Mouse (Mus musculus): ENCODE results near the gene Prim2. TPM values are rescaled to one million over a fixed set of nuclear protein-coding genes. Genes with fewer than 3 reads are reported as not detected.

The Prim2 gene
- total RNA-seq, 2 experiments from 2014 or later = 5.6 to 6.0 TPM

GRCm38 (mm10) chr1:33458950-33459349 lies 210.6 kb downstream of the Prim2 start:
- intact Hi-C loops (cut with DNase I) = no loop called here

GRCm38 (mm10) chr1:33454251-33454650 lies 215.3 kb downstream of the Prim2 start:
- DNase-seq (ENCODE audit: low spot score in 2 of 2) = no peak
- intact Hi-C loops (cut with DNase I) = no loop called here

More at GRCm38 (mm10) chr1:33458950-33459349, 210.6 kb downstream of the Prim2 start:
- DNase-seq (ENCODE audit: low spot score in 2 of 2) = no peak

GRCm38 (mm10) chr1:33453299-33453698 lies 216.3 kb downstream of the Prim2 start:
- intact Hi-C loops (cut with DNase I) = no loop called here
- DNase-seq (ENCODE audit: low spot score in 2 of 2) = no peak

GRCm38 (mm10) chr1:33447179-33447578 lies 222.4 kb downstream of the Prim2 start:
- intact Hi-C loops (cut with DNase I) = no loop called here
- no peak for DNase-seq (ENCODE audit: low spot score in 2 of 2)

- intact Hi-C loops (cut with DNase I) = no loop called here
- no peak for DNase-seq (ENCODE audit: low spot score in 2 of 2)
Measured at GRCm38 (mm10) chr1:33436167-33436566, 233.4 kb downstream of the Prim2 start.

Other genes starting within 250 kb of the Prim2 start
- gene Rab23, start 50.1 kb upstream of the Prim2 start, total RNA-seq (2021) = 10 to 100 TPM; 26.7 to 30.6 TPM
- gene Bag2, start 88.0 kb upstream of the Prim2 start, total RNA-seq (2021) = 10 to 100 TPM; 16.5 to 17.2 TPM
- 10 to 100 TPM; 56.6 to 57.5 TPM for gene Zfp451, start 144.8 kb upstream of the Prim2 start, total RNA-seq (2021)
- 100 to 1,000 TPM; 141 TPM for gene Bend6, start 238.0 kb upstream of the Prim2 start, total RNA-seq (2021)
- gene Dst, start 238.4 kb upstream of the Prim2 start, total RNA-seq (2021) = 100 to 1,000 TPM; 240 to 256 TPM